Mouse (Mus musculus): Measurements from ENCODE around the gene Slc31a2. TPM values are rescaled to one million over a fixed set of nuclear protein-coding genes. Genes with fewer than 3 reads are reported as not detected.
A peak's percentile ranks its signal among the peaks of the same experiment; 100 is the strongest.

Gene Slc31a2
- 13.6 and 14.5 TPM in 2 replicates for polyA plus RNA-seq (2014; fragmentation: Nextera tagmentation; extraction: Ambion mirVana)

- no peak within 1 kb of the TSS for H3K4me3 ChIP-seq (ENCODE audit: low read depth, low read length)
- DNase-seq (ENCODE audit: low spot score): no peak
- 59% methylated on average over 2 of the region's 2 CpGs for WGBS
- no peak within 1 kb of the TSS for H3K27ac ChIP-seq (ENCODE audit: low read depth)
- H3K9ac ChIP-seq (ENCODE audit: low read length): no peak within 1 kb of the TSS
- H3K36me3 ChIP-seq (ENCODE audit: control insufficient read depth, insufficient read depth, low read length): no peaks in the 10 kb centered on the region
- H3K27me3 ChIP-seq (replicated peaks; ENCODE audit: control insufficient read depth, insufficient read depth, low read length): no peaks in the 10 kb centered on the region
- H3K4me2 ChIP-seq (ENCODE audit: low read length): no peak within 1 kb of the TSS
- no peaks in the 10 kb centered on the region for H3K4me1 ChIP-seq (replicated peaks; ENCODE audit: control insufficient read depth, insufficient read depth, low read length)
- ATAC-seq (replicated peaks; ENCODE audit: low FRiP score, low TSS enrichment, low read depth): no peak
- H3K9me3 ChIP-seq (ENCODE audit: control insufficient read depth, low read length): no peaks in the 10 kb centered on the region
Observed at GRCm38 (mm10) chr4:62262276-62262675, at the start of gene Slc31a2. Slc31a2 (plus strand) TSS chr4:62262562.

- no peaks in the 10 kb centered on the region for H3K9me3 ChIP-seq (ENCODE audit: control insufficient read depth, low read length)
- no peak overlapping the region for H3K27ac ChIP-seq (ENCODE audit: low read depth)
- no peak overlapping the region for H3K4me2 ChIP-seq (ENCODE audit: low read length)
- no peak overlapping the region for H3K4me3 ChIP-seq (ENCODE audit: low read depth, low read length)
- no peaks in the 10 kb centered on the region for H3K36me3 ChIP-seq (ENCODE audit: control insufficient read depth, insufficient read depth, low read length)
- no peaks in the 10 kb centered on the region for H3K27me3 ChIP-seq (replicated peaks; ENCODE audit: control insufficient read depth, insufficient read depth, low read length)
- DNase-seq (ENCODE audit: low spot score): no peak
- WGBS: 80% methylated on average over 2 of the region's 2 CpGs
- no peak overlapping the region for H3K9ac ChIP-seq (ENCODE audit: low read length)
- ATAC-seq (replicated peaks; ENCODE audit: low FRiP score, low TSS enrichment, low read depth): no peak
- H3K4me1 ChIP-seq (replicated peaks; ENCODE audit: control insufficient read depth, insufficient read depth, low read length): peaks cover 7% of the 10 kb centered on the region; the same call in 1 of the 2 replicates
Observed at GRCm38 (mm10) chr4:62213490-62213889, 48.9 kb upstream of the Slc31a2 start.

- Histone ChIP-seq H3K9ac (ENCODE audit: low read length) (no peak overlapping the region), H3K27me3 (replicated peaks; ENCODE audit: control insufficient read depth, insufficient read depth, low read length) (no peaks in the 10 kb centered on the region), H3K4me3 (ENCODE audit: low read depth, low read length) (no peak overlapping the region), H3K27ac (ENCODE audit: low read depth) (no peak overlapping the region), H3K9me3 (ENCODE audit: control insufficient read depth, low read length) (no peaks in the 10 kb centered on the region), H3K4me1 (replicated peaks; ENCODE audit: control insufficient read depth, insufficient read depth, low read length) (no peaks in the 10 kb centered on the region), H3K4me2 (ENCODE audit: low read length) (no peak overlapping the region), H3K36me3 (ENCODE audit: control insufficient read depth, insufficient read depth, low read length) (no peaks in the 10 kb centered on the region)
- ATAC-seq (replicated peaks; ENCODE audit: low FRiP score, low TSS enrichment, low read depth) (0 out of 2 replicates have a peak, but pooled peaks have one; percentile 54), DNase-seq (ENCODE audit: low spot score) (peak; percentile 69)
- 42% methylated on average over 10 of the region's 10 CpGs for WGBS
Observed at GRCm38 (mm10) chr4:62228391-62228790, 34.0 kb upstream of the Slc31a2 start.

- Histone ChIP-seq H3K4me3 (ENCODE audit: low read depth, low read length) (no peak overlapping the region), H3K9ac (ENCODE audit: low read length) (no peak overlapping the region), H3K4me2 (ENCODE audit: low read length) (no peak overlapping the region), H3K4me1 (replicated peaks; ENCODE audit: control insufficient read depth, insufficient read depth, low read length) (no peaks in the 10 kb centered on the region), H3K27me3 (replicated peaks; ENCODE audit: control insufficient read depth, insufficient read depth, low read length) (no peaks in the 10 kb centered on the region), H3K9me3 (ENCODE audit: control insufficient read depth, low read length) (no peaks in the 10 kb centered on the region), H3K36me3 (ENCODE audit: control insufficient read depth, insufficient read depth, low read length) (no peaks in the 10 kb centered on the region), H3K27ac (ENCODE audit: low read depth) (no peak overlapping the region)
- WGBS: 90% methylated on average over 7 of the region's 7 CpGs
- DNase-seq (ENCODE audit: low spot score): no peak
- no peak for ATAC-seq (replicated peaks; ENCODE audit: low FRiP score, low TSS enrichment, low read depth)
Observed at GRCm38 (mm10) chr4:62229448-62229847, 32.9 kb upstream of the Slc31a2 start.

GRCm38 (mm10) chr4:62230153-62230552 lies 32.2 kb upstream of the Slc31a2 start:
- Histone ChIP-seq H3K9ac (ENCODE audit: low read length) (no peak overlapping the region), H3K27me3 (replicated peaks; ENCODE audit: control insufficient read depth, insufficient read depth, low read length) (no peaks in the 10 kb centered on the region), H3K36me3 (ENCODE audit: control insufficient read depth, insufficient read depth, low read length) (no peaks in the 10 kb centered on the region), H3K4me2 (ENCODE audit: low read length) (no peak overlapping the region), H3K4me3 (ENCODE audit: low read depth, low read length) (no peak overlapping the region), H3K27ac (ENCODE audit: low read depth) (no peak overlapping the region), H3K9me3 (ENCODE audit: control insufficient read depth, low read length) (no peaks in the 10 kb centered on the region), H3K4me1 (replicated peaks; ENCODE audit: control insufficient read depth, insufficient read depth, low read length) (no peaks in the 10 kb centered on the region)
- no peak for DNase-seq (ENCODE audit: low spot score)
- ATAC-seq (replicated peaks; ENCODE audit: low FRiP score, low TSS enrichment, low read depth): no peak
- WGBS: 83% methylated on average over 1 of the region's 1 CpGs

- Histone ChIP-seq H3K4me1 (replicated peaks; ENCODE audit: control insufficient read depth, insufficient read depth, low read length) (no peaks in the 10 kb centered on the region), H3K36me3 (ENCODE audit: control insufficient read depth, insufficient read depth, low read length) (no peaks in the 10 kb centered on the region), H3K4me2 (ENCODE audit: low read length) (no peak within 1 kb of the TSS), H3K9me3 (ENCODE audit: control insufficient read depth, low read length) (no peaks in the 10 kb centered on the region), H3K4me3 (ENCODE audit: low read depth, low read length) (no peak within 1 kb of the TSS), H3K9ac (ENCODE audit: low read length) (no peak within 1 kb of the TSS), H3K27me3 (replicated peaks; ENCODE audit: control insufficient read depth, insufficient read depth, low read length) (no peaks in the 10 kb centered on the region), H3K27ac (ENCODE audit: low read depth) (no peak within 1 kb of the TSS)
- no peak for DNase-seq (ENCODE audit: low spot score)
- 71% methylated on average over 13 of the region's 13 CpGs for WGBS
- ATAC-seq (replicated peaks; ENCODE audit: low FRiP score, low TSS enrichment, low read depth): no peak
Observed at GRCm38 (mm10) chr4:62230769-62231168, 31.6 kb upstream of the Slc31a2 start, which contains the start of gene Zfp37. Zfp37 (minus strand) TSS chr4:62231047.

- Histone ChIP-seq H3K4me2 (ENCODE audit: low read length) (no peak overlapping the region), H3K9me3 (ENCODE audit: control insufficient read depth, low read length) (no peaks in the 10 kb centered on the region), H3K27me3 (replicated peaks; ENCODE audit: control insufficient read depth, insufficient read depth, low read length) (no peaks in the 10 kb centered on the region), H3K9ac (ENCODE audit: low read length) (no peak overlapping the region), H3K4me1 (replicated peaks; ENCODE audit: control insufficient read depth, insufficient read depth, low read length) (no peaks in the 10 kb centered on the region), H3K36me3 (ENCODE audit: control insufficient read depth, insufficient read depth, low read length) (no peaks in the 10 kb centered on the region), H3K4me3 (ENCODE audit: low read depth, low read length) (no peak overlapping the region), H3K27ac (ENCODE audit: low read depth) (no peak overlapping the region)
- no peak for ATAC-seq (replicated peaks; ENCODE audit: low FRiP score, low TSS enrichment, low read depth)
- DNase-seq (ENCODE audit: low spot score): no peak
- WGBS: 69% methylated on average over 6 of the region's 6 CpGs
Observed at GRCm38 (mm10) chr4:62240586-62240985, 21.8 kb upstream of the Slc31a2 start.

GRCm38 (mm10) chr4:62248328-62248727 lies 14.0 kb upstream of the Slc31a2 start:
- DNase-seq (ENCODE audit: low spot score) (no peak), ATAC-seq (replicated peaks; ENCODE audit: low FRiP score, low TSS enrichment, low read depth) (no peak)
- no peaks in the 10 kb centered on the region for H3K36me3 ChIP-seq (ENCODE audit: control insufficient read depth, insufficient read depth, low read length)
- H3K4me1 ChIP-seq (replicated peaks; ENCODE audit: control insufficient read depth, insufficient read depth, low read length): peaks cover 4% of the 10 kb centered on the region; the same call in 1 of the 2 replicates
- 30% methylated on average over 4 of the region's 4 CpGs for WGBS
- no peak overlapping the region for H3K27ac ChIP-seq (ENCODE audit: low read depth)
- no peak overlapping the region for H3K4me3 ChIP-seq (ENCODE audit: low read depth, low read length)
- H3K9me3 ChIP-seq (ENCODE audit: control insufficient read depth, low read length): no peaks in the 10 kb centered on the region
- no peak overlapping the region for H3K9ac ChIP-seq (ENCODE audit: low read length)
- no peak overlapping the region for H3K4me2 ChIP-seq (ENCODE audit: low read length)
- H3K27me3 ChIP-seq (replicated peaks; ENCODE audit: control insufficient read depth, insufficient read depth, low read length): no peaks in the 10 kb centered on the region

- no peaks in the 10 kb centered on the region for H3K36me3 ChIP-seq (ENCODE audit: control insufficient read depth, insufficient read depth, low read length)
- H3K4me3 ChIP-seq (ENCODE audit: low read depth, low read length): no peak overlapping the region
- DNase-seq (ENCODE audit: low spot score) (no peak), ATAC-seq (replicated peaks; ENCODE audit: low FRiP score, low TSS enrichment, low read depth) (no peak)
- H3K4me2 ChIP-seq (ENCODE audit: low read length): no peak overlapping the region
- H3K9ac ChIP-seq (ENCODE audit: low read length): no peak overlapping the region
- H3K9me3 ChIP-seq (ENCODE audit: control insufficient read depth, low read length): no peaks in the 10 kb centered on the region
- no peak overlapping the region for H3K27ac ChIP-seq (ENCODE audit: low read depth)
- no peaks in the 10 kb centered on the region for H3K27me3 ChIP-seq (replicated peaks; ENCODE audit: control insufficient read depth, insufficient read depth, low read length)
- H3K4me1 ChIP-seq (replicated peaks; ENCODE audit: control insufficient read depth, insufficient read depth, low read length): peaks cover 4% of the 10 kb centered on the region; the same call in 1 of the 2 replicates
- WGBS: 40% methylated on average over 3 of the region's 3 CpGs
Observed at GRCm38 (mm10) chr4:62250896-62251544, 11.3 kb upstream of the Slc31a2 start.
